Mouse (Mus musculus) liver, adult 2 months (tissue): ENCODE results near the gene Eif3d. TPM values are rescaled to one million over a fixed set of nuclear protein-coding genes. Genes with fewer than 3 reads are reported as not detected.

Experiments
- DNase-seq: peaks from one replicate; pipeline ENCODE4 v3.0.0-alpha.2; 2011; ENCODE audit warnings: low read depth, low spot score; ENCODE audit errors: extremely low read depth
- H3K27ac ChIP-seq: fragments of 200-500 bp; replicated peaks from 2 replicates; pipeline ENCODE4 v1.5.1; 2012; ENCODE audit warnings: low read depth, mild to moderate bottlenecking, control low read depth, inconsistent platforms, low read length; ENCODE audit not compliant: insufficient read depth
- H3K27me3 ChIP-seq: fragments of 200-500 bp; 2 replicates; pipeline ENCODE4 v1.6.1; 2012; ENCODE audit warnings: mild to moderate bottlenecking, moderate library complexity, low read length, inconsistent platforms; ENCODE audit not compliant: control insufficient read depth, insufficient read depth
- H3K36me3 ChIP-seq: fragments of 200-500 bp; 2 replicates; pipeline ENCODE4 v1.6.1; 2012; ENCODE audit warnings: low read length, inconsistent platforms; ENCODE audit not compliant: control insufficient read depth, insufficient read depth
- H3K4me1 ChIP-seq: fragments of 200-500 bp; 2 replicates; pipeline ENCODE4 v1.6.1; 2011; ENCODE audit warnings: low read length; ENCODE audit not compliant: control insufficient read depth, insufficient read depth
- H3K4me3 ChIP-seq: fragments of 200-500 bp; 2 replicates; pipeline ENCODE4 v1.5.1; 2011; ENCODE audit warnings: low read depth, mild to moderate bottlenecking, control low read depth, low read length, moderate library complexity; ENCODE audit not compliant: insufficient read depth
- H3K79me2 ChIP-seq: fragments of 200-500 bp; 2 replicates; pipeline ENCODE4 v1.6.1; 2012; ENCODE audit warnings: inconsistent platforms, mild to moderate bottlenecking, low read length, moderate library complexity; ENCODE audit not compliant: control insufficient read depth, insufficient read depth
- H3K9ac ChIP-seq: fragments of 200-500 bp; 2 replicates; pipeline ENCODE4 v1.6.1; 2012; ENCODE audit warnings: low read depth, mild to moderate bottlenecking, control low read depth, inconsistent platforms, low read length
- CTCF ChIP-seq: fragments of 200-500 bp; IDR thresholded peaks from 2 replicates; pipeline ENCODE4 v1.5.1; 2011; ENCODE audit warnings: low read depth, low read length, control low read depth
- POLR2A ChIP-seq: fragments of 200-500 bp; IDR thresholded peaks from 2 replicates; pipeline ENCODE4 v1.6.1; 2011; ENCODE audit warnings: low read length, control low read depth; ENCODE audit not compliant: insufficient read depth; ENCODE audit errors: extremely low read depth
- WGBS: fragments of 180-500 bp; shearing (Covaris S2); methylation state at CpG from one replicate; pipeline ENCODE4 v1.1.7; 2018; 5-methylcytosine and 5-hydroxymethylcytosine counted together
- polyA plus RNA-seq: library from polyadenylated mRNA; depleted of rRNA; stranded (reverse); fragments of >200 nt; gene quantifications from 2 replicates; pipeline ENCODE4 v1.2.3, GENCODE M21; 2012
- total RNA-seq: library from RNA; depleted of rRNA; stranded (reverse); fragments of >200 nt; gene quantifications from 2 replicates; pipeline ENCODE4 v1.2.3, GENCODE M21; 2014

Gene Eif3d
- total and polyA plus RNA-seq, 2 experiments, result 57.3 to 92.9 TPM

DNA sequence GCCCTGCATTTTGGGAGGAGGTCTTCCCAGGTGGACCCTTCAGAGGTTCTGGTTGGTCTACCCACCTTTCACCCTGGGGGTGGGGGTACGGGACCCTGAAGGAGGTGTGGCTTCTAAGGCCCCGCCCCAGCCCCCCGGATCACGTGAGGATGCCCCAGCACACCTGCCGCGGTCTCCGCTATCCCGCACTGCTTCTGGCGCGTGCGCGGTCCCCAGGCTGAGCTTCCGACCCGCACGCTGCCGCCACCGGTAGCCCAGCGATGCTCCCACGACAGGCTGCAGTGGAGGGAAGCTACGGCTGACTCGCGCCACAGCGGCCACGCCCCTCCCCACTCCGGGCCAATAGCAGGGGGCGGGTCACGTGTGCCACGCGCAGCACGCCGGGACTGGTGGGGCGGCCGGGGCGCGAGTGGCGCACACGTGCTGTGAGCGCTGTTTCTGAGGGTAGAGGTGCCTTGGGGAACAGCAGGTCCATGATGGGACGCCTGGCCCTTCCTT is 14.2 kb downstream of the Eif3d start, which contains the start of gene Foxred2:
Gene Foxred2 (minus strand): TSS at position 319 of the 498 bp plus-strand sequence.
- no peak for TF ChIP-seq POLR2A
- Histone ChIP-seq H3K4me3 (peak within 1 kb of the TSS; percentile 53; the same call in 1 of the 2 replicates), H3K9ac (peak within 1 kb of the TSS; percentile 24), H3K4me1 (peaks cover 3% of the 10 kb centered on the region; the same call in 1 of the 2 replicates), H3K27me3 (peaks cover 3% of the 10 kb centered on the region; the same call in 1 of the 2 replicates), H3K36me3 (peaks cover 24% of the 10 kb centered on the region; the same call in 1 of the 2 replicates), H3K27ac (no peak within 1 kb of the TSS), H3K79me2 (no peaks in the 10 kb centered on the region)
- peak; percentile 27 for DNase-seq
- 2% methylated on average over 39 of the region's 39 CpGs for WGBS

DNA sequence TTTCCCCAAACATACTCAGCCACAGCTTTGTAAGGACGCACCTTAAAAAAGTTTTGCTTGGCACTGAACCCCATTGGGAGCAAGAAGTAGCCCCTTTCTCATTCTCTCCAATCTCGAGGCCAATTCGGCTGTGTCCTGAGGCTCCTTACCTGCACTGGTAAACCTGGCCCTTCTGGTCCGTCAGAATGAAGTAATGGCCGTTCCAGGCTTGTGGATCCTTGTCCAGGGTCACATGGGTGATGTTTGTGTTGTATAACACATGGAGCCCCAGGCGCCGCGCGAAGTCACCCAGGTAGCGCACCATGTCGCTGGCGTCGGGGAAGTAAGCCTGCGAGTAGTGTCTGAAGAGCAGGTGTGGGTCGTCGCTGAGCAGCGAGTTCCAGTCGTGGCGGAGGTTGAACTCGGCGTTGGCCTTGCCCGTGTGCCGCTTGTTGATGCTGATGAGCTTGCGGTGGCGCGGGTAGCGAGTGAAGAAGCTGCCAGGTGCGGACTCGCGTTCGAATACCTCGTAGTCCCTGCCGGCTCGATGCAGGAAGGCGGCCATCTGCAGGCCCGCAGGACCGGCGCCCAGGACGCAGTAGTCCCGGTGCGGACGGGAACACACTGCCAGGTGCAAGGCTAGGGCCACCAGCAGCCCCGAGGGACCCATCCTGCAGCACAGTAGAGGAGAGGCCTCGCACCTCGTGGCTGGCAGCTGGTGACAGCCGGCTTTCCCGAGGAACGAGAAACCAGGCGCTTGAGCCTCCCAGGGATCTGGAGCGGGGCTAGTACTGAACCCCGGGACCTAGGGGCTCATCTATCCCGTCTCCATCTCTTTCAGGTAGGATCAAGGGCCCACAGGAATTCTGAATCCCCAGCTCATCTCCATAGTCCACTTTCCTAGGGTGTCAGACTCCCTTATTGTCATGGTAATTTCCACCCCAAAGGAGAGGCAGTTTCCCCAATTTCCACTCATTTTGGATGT is 14.9 kb downstream of the Eif3d start:
- peak overlapping the region; percentile 53; the same call in 1 of the 2 replicates for H3K4me3 ChIP-seq
- peaks cover 17% of the 10 kb centered on the region; the same call in 1 of the 2 replicates for H3K36me3 ChIP-seq
- H3K4me1 ChIP-seq, result peaks cover 3% of the 10 kb centered on the region; the same call in 1 of the 2 replicates
- H3K9ac ChIP-seq, result peak overlapping the region; percentile 24; the same call in 1 of the 2 replicates
- H3K79me2 ChIP-seq, result no peaks in the 10 kb centered on the region
- H3K27me3 ChIP-seq, result peaks cover 3% of the 10 kb centered on the region; the same call in 1 of the 2 replicates
- H3K27ac ChIP-seq, result no peak overlapping the region
- TF ChIP-seq CTCF (no peak), POLR2A (no peak)
- 16% methylated on average over 52 of the region's 52 CpGs for WGBS
- no peak for DNase-seq

DNA sequence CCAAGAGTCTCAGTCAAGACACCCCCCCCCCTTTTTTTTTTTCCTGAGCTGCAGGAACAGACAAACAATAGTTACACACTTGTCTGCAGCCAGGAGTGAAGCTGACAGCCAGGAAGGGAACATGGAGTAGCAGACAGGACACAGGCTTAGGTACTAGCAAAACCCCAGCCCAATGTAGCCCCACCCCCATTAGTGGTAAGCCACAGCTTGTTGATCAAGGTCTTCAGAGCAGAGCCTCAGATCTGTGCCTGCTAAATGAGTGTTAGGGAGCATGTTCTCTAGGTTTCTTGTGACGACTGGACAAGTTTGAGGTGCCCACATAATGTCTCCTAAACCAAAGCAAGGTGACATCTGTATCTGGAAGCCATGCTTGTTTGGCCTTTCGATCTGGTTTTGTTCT is 16.3 kb downstream of the Eif3d start:
- Histone ChIP-seq H3K79me2 (no peaks in the 10 kb centered on the region), H3K27ac (no peak overlapping the region), H3K36me3 (peaks cover 5% of the 10 kb centered on the region; the same call in 1 of the 2 replicates), H3K27me3 (peaks cover 3% of the 10 kb centered on the region; the same call in 1 of the 2 replicates), H3K4me1 (peaks cover 3% of the 10 kb centered on the region; the same call in 1 of the 2 replicates), H3K4me3 (no peak overlapping the region), H3K9ac (no peak overlapping the region)
- no peak for DNase-seq
- 88% methylated on average over 2 of the region's 2 CpGs for WGBS
- TF ChIP-seq POLR2A (no peak), CTCF (no peak)

DNA sequence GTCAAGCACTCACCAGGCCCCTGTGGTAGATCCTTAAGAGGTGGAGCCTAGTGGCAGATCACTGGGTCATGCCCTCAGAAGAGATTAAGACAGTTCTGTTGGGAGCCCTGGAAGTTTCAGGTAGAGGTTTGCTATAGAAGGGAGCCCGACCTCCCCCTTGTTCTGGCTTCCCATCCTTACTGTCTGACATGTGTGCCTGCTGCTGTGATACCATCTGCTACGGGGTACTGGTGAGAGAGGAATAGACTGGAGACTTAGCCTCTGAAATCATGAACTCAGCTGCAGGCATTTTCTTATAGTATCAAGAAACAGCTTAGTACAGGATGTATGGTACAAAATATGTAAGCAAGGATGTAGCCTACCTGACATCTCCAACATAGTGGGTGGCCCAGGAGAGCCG is 17.7 kb downstream of the Eif3d start:
- no peak overlapping the region for H3K9ac ChIP-seq
- peaks cover 3% of the 10 kb centered on the region; the same call in 1 of the 2 replicates for H3K27me3 ChIP-seq
- no peaks in the 10 kb centered on the region for H3K79me2 ChIP-seq
- no peaks in the 10 kb centered on the region for H3K36me3 ChIP-seq
- DNase-seq, result no peak
- TF ChIP-seq CTCF, result no peak
- no peak for TF ChIP-seq POLR2A
- 86% methylated on average over 3 of the region's 3 CpGs for WGBS
- peaks cover 3% of the 10 kb centered on the region; the same call in 1 of the 2 replicates for H3K4me1 ChIP-seq
- no peak overlapping the region for H3K27ac ChIP-seq
- no peak overlapping the region for H3K4me3 ChIP-seq

DNA sequence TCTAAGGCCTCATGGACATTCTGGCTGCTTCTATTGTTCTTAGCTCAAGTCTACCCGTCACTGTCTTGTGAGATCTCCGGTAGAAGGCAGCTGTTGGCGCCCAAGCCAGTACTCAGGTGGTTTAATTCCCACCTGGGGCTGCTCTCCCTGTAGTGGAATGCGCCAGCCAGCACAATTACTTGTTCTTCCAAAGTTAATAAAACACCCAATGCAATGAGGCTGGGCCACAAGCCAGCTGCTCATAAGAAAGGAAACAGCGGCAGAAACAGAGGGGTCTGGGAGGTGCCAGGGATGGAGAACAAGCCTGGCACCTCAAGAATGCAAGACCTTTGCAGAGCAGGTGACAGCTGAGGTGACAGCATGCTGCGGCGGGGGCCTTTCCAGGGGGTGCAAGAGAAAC is 21.6 kb downstream of the Eif3d start:
- TF ChIP-seq CTCF (no peak), POLR2A (no peak)
- H3K27ac ChIP-seq, result no peak overlapping the region
- WGBS, result 91% methylated on average over 7 of the region's 7 CpGs
- no peak for DNase-seq
- no peaks in the 10 kb centered on the region for H3K79me2 ChIP-seq
- H3K9ac ChIP-seq, result no peak overlapping the region
- no peak overlapping the region for H3K4me3 ChIP-seq
- no peaks in the 10 kb centered on the region for H3K36me3 ChIP-seq
- H3K4me1 ChIP-seq, result no peaks in the 10 kb centered on the region
- no peaks in the 10 kb centered on the region for H3K27me3 ChIP-seq

DNA sequence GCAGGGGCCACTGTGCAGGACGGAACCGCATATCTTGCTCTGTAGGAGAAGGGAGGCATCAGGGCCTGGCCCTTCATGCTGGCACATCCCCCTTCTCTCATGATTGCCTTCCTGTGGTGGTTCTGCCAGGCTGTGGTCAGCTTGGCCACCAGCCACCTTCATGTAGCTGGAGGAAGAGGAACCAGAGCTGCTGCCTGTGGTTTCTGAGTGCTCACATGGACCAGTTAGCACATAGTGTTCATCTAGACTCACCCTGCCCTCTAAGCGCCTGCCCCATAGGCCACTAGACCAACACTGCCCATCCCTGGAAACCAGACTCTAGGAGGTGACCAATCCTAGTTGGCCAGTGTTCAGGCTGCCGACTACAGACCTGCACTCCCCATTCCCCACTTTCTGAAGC is 24.9 kb downstream of the Eif3d start:
- Histone ChIP-seq H3K27ac (no peak overlapping the region), H3K79me2 (no peaks in the 10 kb centered on the region), H3K4me3 (no peak overlapping the region), H3K36me3 (no peaks in the 10 kb centered on the region), H3K4me1 (no peaks in the 10 kb centered on the region), H3K9ac (no peak overlapping the region), H3K27me3 (no peaks in the 10 kb centered on the region)
- TF ChIP-seq POLR2A (no peak), CTCF (no peak)
- WGBS, result 92% methylated on average over 4 of the region's 4 CpGs
- DNase-seq, result no peak
